Mouse (Mus musculus) megakaryocyte-erythroid progenitor cell, adult 5-6 weeks (primary cell): Measurements from ENCODE around the gene Olfr722. TPM values are rescaled to one million over a fixed set of nuclear protein-coding genes. Genes with fewer than 3 reads are reported as not detected.
A peak's percentile ranks its signal among the peaks of the same experiment; 100 is the strongest.
"Not testable (repeated sequence)": the region's sequence is repeated elsewhere in the genome, so short reads cannot be mapped to it uniquely, and the experiment has no call there.

Experiments used
- ATAC-seq: replicated peaks from 2 replicates; pipeline ENCODE4 v1.8.0; 2016; ENCODE audit warnings: mild to moderate bottlenecking, inconsistent platforms; ENCODE audit not compliant: severe bottlenecking, poor library complexity, low FRiP score, low TSS enrichment
- total RNA-seq, 2 experiments: library from RNA; stranded (forward) in 1 of 2; stranded (reverse) in 1 of 2; fragments of 200-1000, 215-1000 nt in 1 of 2; fragments of >200 nt in 1 of 2; fragmentation: Nextera tagmentation in 1 of 2; gene quantifications; 2 replicates each; pipeline ENCODE4 v1.2.3; 2014 to 2017

Olfr722 gene
- total RNA-seq (2014; fragmentation: Nextera tagmentation) (not detected in 2 replicates), total RNA-seq (2017) (not detected in 2 replicates)

DNA sequence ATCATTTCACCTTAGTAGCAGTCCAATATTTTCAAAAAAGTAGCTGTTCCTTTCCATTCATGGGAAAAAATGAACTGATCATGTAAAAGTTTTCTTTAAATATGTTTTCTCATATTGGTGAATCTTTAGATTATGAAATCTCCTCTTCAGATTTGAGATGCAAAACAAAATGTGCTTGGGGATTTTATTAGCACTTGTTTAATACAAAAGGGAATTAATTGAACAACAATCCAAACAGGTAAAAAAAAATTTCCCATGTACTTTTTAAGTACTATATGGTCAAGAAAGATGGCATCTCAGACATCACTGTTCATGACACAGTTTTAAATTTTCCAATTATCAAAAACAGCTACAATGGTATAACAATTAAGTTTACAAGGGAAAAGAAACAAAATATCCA, at the start of gene Olfr722:
TSS of gene Olfr722 (minus strand) at position 101 of the 400 bp plus-strand sequence.
- ATAC-seq, result no peak

- ATAC-seq, result not testable (repeated sequence)
Observed at GRCm38 (mm10) chr14:49931687-49932086, 29.9 kb upstream of the Olfr722 start, which contains the start of gene Olfr723. Olfr723 (minus strand) TSS chr14:49931787.

GRCm38 (mm10) chr14:49860387-49860786, 41.4 kb downstream of the Olfr722 start:
- 0 out of 2 replicates have a peak, but pooled peaks have one; percentile 67 for ATAC-seq

Other genes starting within 250 kb of the Olfr722 start
- gene Armh4, start 118.6 kb downstream of the Olfr722 start, total RNA-seq (2014; fragmentation: Nextera tagmentation), result not detected in 2 replicates
- gene Armh4, start 118.6 kb downstream of the Olfr722 start, total RNA-seq (2017), result not detected in 2 replicates
- gene Olfr723, start 29.8 kb upstream of the Olfr722 start, total RNA-seq (2014; fragmentation: Nextera tagmentation), result not detected in 2 replicates
- gene Olfr723, start 29.8 kb upstream of the Olfr722 start, total RNA-seq (2017), result not detected in 2 replicates
- gene Olfr724, start 61.3 kb upstream of the Olfr722 start, total RNA-seq (2014; fragmentation: Nextera tagmentation), result not detected in 2 replicates
- not detected in 2 replicates for gene Olfr724, start 61.3 kb upstream of the Olfr722 start, total RNA-seq (2017)
- gene Olfr725, start 138.4 kb upstream of the Olfr722 start, total RNA-seq (2014; fragmentation: Nextera tagmentation), result not detected in 2 replicates
- gene Olfr725, start 138.4 kb upstream of the Olfr722 start, total RNA-seq (2017), result not detected in 2 replicates
- not detected in 2 replicates for gene Olfr726, start 189.0 kb upstream of the Olfr722 start, total RNA-seq (2014; fragmentation: Nextera tagmentation)
- gene Olfr726, start 189.0 kb upstream of the Olfr722 start, total RNA-seq (2017), result not detected in 2 replicates
- not detected in 2 replicates for gene Olfr727, start 221.2 kb upstream of the Olfr722 start, total RNA-seq (2014; fragmentation: Nextera tagmentation)
- gene Olfr727, start 221.2 kb upstream of the Olfr722 start, total RNA-seq (2017), result not detected in 2 replicates
- not detected in 2 replicates for gene Olfr728, start 240.7 kb upstream of the Olfr722 start, total RNA-seq (2014; fragmentation: Nextera tagmentation)
- not detected in 2 replicates for gene Olfr728, start 240.7 kb upstream of the Olfr722 start, total RNA-seq (2017)